Mouse (Mus musculus): ENCODE results near the gene Nubp1. TPM values are rescaled to one million over a fixed set of nuclear protein-coding genes. Genes with fewer than 3 reads are reported as not detected.

The Nubp1 gene
- polyA plus RNA-seq, 2 experiments: 20.2 to 31.6 TPM

GRCm38 (mm10) chr16:10443723-10444122 lies 32.0 kb downstream of the Nubp1 start:
- DNase-seq (ENCODE audit: low read depth in 3 of 3, low spot score in 3 of 3) (no peak), ATAC-seq (ENCODE audit: insufficient read depth) (no peak)
- Histone ChIP-seq H3K36me3 (replicated peaks; ENCODE audit: control insufficient read depth, insufficient read depth, low read depth) (no peaks in the 10 kb centered on the region), H3K9me3 (ENCODE audit: control insufficient read depth, low read length) (no peaks in the 10 kb centered on the region), H3K4me3 (ENCODE audit: insufficient read depth in 1 of 2, low read depth in 2 of 2, low read length in 2 of 2) (no peak overlapping the region), H3K27me3 (ENCODE audit: control insufficient read depth, insufficient read depth, low read length) (no peaks in the 10 kb centered on the region), H3K4me2 (ENCODE audit: low read depth) (no peak overlapping the region), H3K27ac (no peak overlapping the region), H3K9ac (replicated peaks) (no peak overlapping the region), H3K4me1 (replicated peaks; ENCODE audit: control insufficient read depth in 2 of 2, insufficient read depth in 2 of 2, low read length in 1 of 2) (peaks cover 0 to 3% of the 10 kb centered on the region in 2 experiments; a peak in 1 of 4 replicates)
- no peak for TF ChIP-seq EP300 (IDR thresholded peaks at IDR 0.05; ENCODE audit: low read depth)

- no peaks in the 10 kb centered on the region for H3K9me3 ChIP-seq (ENCODE audit: control insufficient read depth, low read length)
- no peaks in the 10 kb centered on the region for H3K36me3 ChIP-seq (replicated peaks; ENCODE audit: control insufficient read depth, insufficient read depth, low read depth)
- TF ChIP-seq EP300 (IDR thresholded peaks at IDR 0.05; ENCODE audit: low read depth) (no peak), CTCF (IDR thresholded peaks at IDR 0.05; ENCODE audit: low read depth) (no peak)
- peak overlapping the region in 1 of 2 experiments; percentile 29; a peak in 1 of 4 replicates for H3K4me3 ChIP-seq (ENCODE audit: insufficient read depth in 1 of 2, low read depth in 2 of 2, low read length in 2 of 2)
- H3K9ac ChIP-seq (replicated peaks): no peak overlapping the region
- peaks cover 0 to 7% of the 10 kb centered on the region in 2 experiments; a peak in 1 of 4 replicates for H3K4me1 ChIP-seq (replicated peaks; ENCODE audit: control insufficient read depth in 2 of 2, insufficient read depth in 2 of 2, low read length in 1 of 2)
- H3K27ac ChIP-seq: no peak overlapping the region
- 40% methylated on average over 13 of the region's 13 CpGs for WGBS (ENCODE audit: insufficient replicate concordance)
- H3K27me3 ChIP-seq (ENCODE audit: control insufficient read depth, insufficient read depth, low read length): no peaks in the 10 kb centered on the region
- no peak for ATAC-seq (ENCODE audit: insufficient read depth)
- no peak for DNase-seq (ENCODE audit: low read depth in 3 of 3, low spot score in 3 of 3)
- no peak overlapping the region for H3K4me2 ChIP-seq (ENCODE audit: low read depth)
These were observed 35.0 kb downstream of the Nubp1 start for GRCm38 (mm10) chr16:10446573-10447263.

- TF ChIP-seq CTCF (IDR thresholded peaks at IDR 0.05; ENCODE audit: low read depth): no peak
- no peak for TF ChIP-seq EP300 (IDR thresholded peaks at IDR 0.05; ENCODE audit: low read depth)
- Histone ChIP-seq H3K4me2 (ENCODE audit: low read depth) (peak within 1 kb of the TSS; percentile 11; the same call in 1 of the 2 replicates), H3K36me3 (replicated peaks; ENCODE audit: control insufficient read depth, insufficient read depth, low read depth) (no peaks in the 10 kb centered on the region), H3K27me3 (ENCODE audit: control insufficient read depth, insufficient read depth, low read length) (no peaks in the 10 kb centered on the region), H3K4me3 (ENCODE audit: insufficient read depth in 1 of 2, low read depth in 2 of 2, low read length in 2 of 2) (peak within 1 kb of the TSS in 1 of 2 experiments; percentile 29; a peak in 1 of 4 replicates), H3K9ac (replicated peaks) (no peak within 1 kb of the TSS), H3K27ac (no peak within 1 kb of the TSS), H3K9me3 (ENCODE audit: control insufficient read depth, low read length) (no peaks in the 10 kb centered on the region), H3K4me1 (replicated peaks; ENCODE audit: control insufficient read depth in 2 of 2, insufficient read depth in 2 of 2, low read length in 1 of 2) (peaks cover 0 to 7% of the 10 kb centered on the region in 2 experiments; a peak in 1 of 4 replicates)
- DNase-seq (ENCODE audit: low read depth in 3 of 3, low spot score in 3 of 3) (no peak), ATAC-seq (ENCODE audit: insufficient read depth) (no peak)
- WGBS (ENCODE audit: insufficient replicate concordance): 23% methylated on average over 12 of the region's 12 CpGs
These were observed 35.5 kb downstream of the Nubp1 start, which contains the start of gene Tvp23a for GRCm38 (mm10) chr16:10447264-10447594. Gene Tvp23a (minus strand): TSS chr16:10447362.

GRCm38 (mm10) chr16:10447781-10448180 lies 36.0 kb downstream of the Nubp1 start:
- Histone ChIP-seq H3K27ac (no peak overlapping the region), H3K4me2 (ENCODE audit: low read depth) (peak overlapping the region; percentile 11; the same call in 1 of the 2 replicates), H3K9me3 (ENCODE audit: control insufficient read depth, low read length) (no peaks in the 10 kb centered on the region), H3K4me1 (replicated peaks; ENCODE audit: control insufficient read depth in 2 of 2, insufficient read depth in 2 of 2, low read length in 1 of 2) (peaks cover 0 to 7% of the 10 kb centered on the region in 2 experiments; a peak in 1 of 4 replicates), H3K36me3 (replicated peaks; ENCODE audit: control insufficient read depth, insufficient read depth, low read depth) (no peaks in the 10 kb centered on the region), H3K27me3 (ENCODE audit: control insufficient read depth, insufficient read depth, low read length) (no peaks in the 10 kb centered on the region), H3K4me3 (ENCODE audit: insufficient read depth in 1 of 2, low read depth in 2 of 2, low read length in 2 of 2) (no peak overlapping the region), H3K9ac (replicated peaks) (no peak overlapping the region)
- TF ChIP-seq EP300 (IDR thresholded peaks at IDR 0.05; ENCODE audit: low read depth): no peak
- no peak for TF ChIP-seq CTCF (IDR thresholded peaks at IDR 0.05; ENCODE audit: low read depth)
- 29% methylated on average over 2 of the region's 2 CpGs for WGBS (ENCODE audit: insufficient replicate concordance)
- no peak for DNase-seq (ENCODE audit: low read depth in 3 of 3, low spot score in 3 of 3)
- ATAC-seq (ENCODE audit: insufficient read depth): no peak

- no peak overlapping the region for H3K9ac ChIP-seq (replicated peaks)
- H3K9me3 ChIP-seq (ENCODE audit: control insufficient read depth, low read length): no peaks in the 10 kb centered on the region
- no peak overlapping the region for H3K27ac ChIP-seq
- H3K36me3 ChIP-seq (replicated peaks; ENCODE audit: control insufficient read depth, insufficient read depth, low read depth): no peaks in the 10 kb centered on the region
- peaks cover 0 to 7% of the 10 kb centered on the region in 2 experiments; a peak in 1 of 4 replicates for H3K4me1 ChIP-seq (replicated peaks; ENCODE audit: control insufficient read depth in 2 of 2, insufficient read depth in 2 of 2, low read length in 1 of 2)
- H3K4me3 ChIP-seq (ENCODE audit: insufficient read depth in 1 of 2, low read depth in 2 of 2, low read length in 2 of 2): no peak overlapping the region
- H3K27me3 ChIP-seq (ENCODE audit: control insufficient read depth, insufficient read depth, low read length): no peaks in the 10 kb centered on the region
- DNase-seq (ENCODE audit: low read depth in 3 of 3, low spot score in 3 of 3) (peak in 1 of 3 experiments; percentile 1), ATAC-seq (ENCODE audit: insufficient read depth) (peak; percentile 58; the same call in 1 of the 2 replicates)
- H3K4me2 ChIP-seq (ENCODE audit: low read depth): no peak overlapping the region
- TF ChIP-seq EP300 (IDR thresholded peaks at IDR 0.05; ENCODE audit: low read depth) (no peak), CTCF (IDR thresholded peaks at IDR 0.05; ENCODE audit: low read depth) (no peak)
- 40% methylated on average over 9 of the region's 9 CpGs for WGBS (ENCODE audit: insufficient replicate concordance)
These were observed 37.2 kb downstream of the Nubp1 start for GRCm38 (mm10) chr16:10448931-10449330.

All from liver, embryonic 14.5 days (tissue).